Mouse (Mus musculus) midbrain, embryonic 13.5 days (tissue): ENCODE results near the gene Spats2. TPM values are rescaled to one million over a fixed set of nuclear protein-coding genes. Genes with fewer than 3 reads are reported as not detected.
A peak's percentile ranks its signal among the peaks of the same experiment; 100 is the strongest.

ENCODE experiments used
- ATAC-seq: fragments of 200-750 bp; cut with Nextera tagmentation; 2 replicates; pipeline ENCODE4 v1.8.0; 2017; ENCODE audit warnings: mild to moderate bottlenecking, moderate TSS enrichment, moderate library complexity
- H3K27ac ChIP-seq: fragments of 300-500 bp; sonication (generic); 2 replicates; pipeline ENCODE4 v1.5.1; 2015; ENCODE audit warnings: inconsistent platforms, mild to moderate bottlenecking, moderate library complexity
- H3K27me3 ChIP-seq: fragments of 300-500 bp; sonication (generic); 2 replicates; pipeline ENCODE4 v1.6.1; 2015; ENCODE audit warnings: mild to moderate bottlenecking, inconsistent platforms
- H3K36me3 ChIP-seq: fragments of 300-500 bp; sonication (generic); 2 replicates; pipeline ENCODE4 v1.6.1; 2015; ENCODE audit warnings: mild to moderate bottlenecking, inconsistent platforms
- H3K4me1 ChIP-seq: fragments of 300-500 bp; sonication (generic); replicated peaks from 2 replicates; pipeline ENCODE4 v1.6.1; 2015; ENCODE audit warnings: inconsistent platforms
- H3K4me2 ChIP-seq: fragments of 300-500 bp; sonication (generic); replicated peaks from 2 replicates; pipeline ENCODE4 v1.6.1; 2015; ENCODE audit warnings: moderate library complexity, mild to moderate bottlenecking, inconsistent platforms
- H3K4me3 ChIP-seq: fragments of 300-500 bp; sonication (generic); replicated peaks from 2 replicates; pipeline ENCODE4 v1.5.1; 2015; ENCODE audit warnings: mild to moderate bottlenecking, inconsistent platforms
- H3K9ac ChIP-seq: fragments of 300-500 bp; sonication (generic); replicated peaks from 2 replicates; pipeline ENCODE4 v1.6.1; 2015; ENCODE audit warnings: mild to moderate bottlenecking, inconsistent platforms
- H3K9me3 ChIP-seq: fragments of 300-500 bp; sonication (generic); 2 replicates; pipeline ENCODE4 v1.6.1; 2016; ENCODE audit warnings: mild to moderate bottlenecking, inconsistent platforms
- WGBS: fragments of 180-500 bp; shearing (Covaris S2); methylation state at CpG from one replicate; pipeline ENCODE4 v1.1.7; 2015; 5-methylcytosine and 5-hydroxymethylcytosine counted together
- polyA plus RNA-seq: library from polyadenylated mRNA; unstranded; fragments of >200 nt; fragmentation: Nextera tagmentation; extraction: Ambion mirVana; gene quantifications from 2 replicates; pipeline ENCODE4 v1.2.1, GENCODE M21; 2015

Gene Spats2
- polyA plus RNA-seq, 1 experiment from 2014 or later, result 45.7 TPM

DNA sequence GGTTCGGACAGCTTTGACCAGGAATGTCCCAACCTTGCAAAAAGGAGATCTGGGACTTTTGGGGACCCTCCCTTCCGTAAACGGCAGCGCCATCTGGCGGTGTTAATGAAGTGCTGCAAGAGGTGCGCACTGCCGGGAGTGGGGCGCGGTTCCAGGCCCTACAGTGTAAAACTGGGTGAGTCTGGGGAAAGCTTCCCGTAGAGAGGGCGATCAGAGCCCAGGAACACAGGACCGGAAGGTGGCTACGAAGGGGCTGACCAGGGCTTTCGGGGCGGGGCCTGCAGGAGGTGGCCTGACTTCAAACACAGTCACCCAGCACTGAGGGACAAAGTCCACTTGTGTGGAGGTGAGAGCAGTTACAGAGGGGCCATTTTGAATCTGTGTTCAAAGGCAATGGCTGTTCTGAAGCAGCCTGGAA lies 26.6 kb upstream of the Spats2 start:
- WGBS, result under 1% methylated on average over 15 of the region's 15 CpGs
- Histone ChIP-seq H3K4me1 (peaks cover 45% of the 10 kb centered on the region), H3K4me3 (no peak overlapping the region), H3K36me3 (no peaks in the 10 kb centered on the region), H3K9me3 (no peaks in the 10 kb centered on the region), H3K4me2 (peak overlapping the region; percentile 70), H3K27me3 (peaks cover 64% of the 10 kb centered on the region), H3K9ac (no peak overlapping the region; the same call in 1 of the 2 replicates), H3K27ac (no peak overlapping the region)
- ATAC-seq, result peak; percentile 19; the same call in 1 of the 2 replicates

DNA sequence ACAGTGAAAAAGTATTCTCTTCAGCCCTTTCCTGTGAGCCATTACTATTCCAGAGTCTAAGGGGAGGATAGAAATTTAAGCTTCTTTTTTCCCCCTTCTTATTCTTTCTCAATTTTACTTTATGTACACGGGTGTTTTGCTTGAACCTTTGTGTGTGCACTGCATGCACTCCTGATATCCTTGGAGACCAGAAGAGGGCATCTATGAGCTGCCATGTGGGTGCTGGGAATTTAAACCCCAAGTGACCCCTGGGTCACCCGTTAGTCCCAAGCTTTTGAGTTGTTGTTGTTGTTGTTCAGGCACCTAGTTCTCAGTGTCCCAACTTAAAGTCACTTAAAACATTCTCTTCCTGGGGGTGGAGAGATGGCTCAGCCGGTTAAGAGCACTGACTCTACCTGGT lies 25.7 kb upstream of the Spats2 start:
- Histone ChIP-seq H3K27me3 (peaks cover 58% of the 10 kb centered on the region), H3K4me3 (no peak overlapping the region), H3K4me2 (no peak overlapping the region), H3K27ac (no peak overlapping the region), H3K36me3 (no peaks in the 10 kb centered on the region), H3K9me3 (no peaks in the 10 kb centered on the region), H3K9ac (no peak overlapping the region), H3K4me1 (peaks cover 39% of the 10 kb centered on the region)
- ATAC-seq, result no peak
- WGBS, result 50% methylated on average over 3 of the region's 3 CpGs

DNA sequence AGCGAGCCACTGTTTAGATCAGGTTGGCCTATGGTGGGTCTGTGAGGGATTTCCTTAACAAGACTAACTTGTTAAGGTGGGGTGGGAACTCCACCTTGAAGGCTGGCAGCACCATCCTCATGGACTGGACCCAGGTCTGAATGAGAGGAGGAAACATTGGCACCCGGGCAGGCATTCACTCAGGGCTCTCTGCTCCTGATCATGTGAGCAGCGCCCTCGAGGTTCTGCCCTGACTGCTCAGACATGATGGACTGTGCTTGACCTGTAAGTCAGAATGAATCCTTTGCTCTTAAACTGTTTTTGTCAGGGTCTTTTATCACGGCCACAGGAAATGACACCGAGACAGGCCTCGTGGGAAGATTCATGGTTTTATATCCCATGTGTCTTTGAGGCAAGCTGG lies 20.5 kb upstream of the Spats2 start:
- Histone ChIP-seq H3K36me3 (no peaks in the 10 kb centered on the region), H3K4me1 (no peaks in the 10 kb centered on the region), H3K4me3 (no peak overlapping the region), H3K9me3 (no peaks in the 10 kb centered on the region), H3K9ac (no peak overlapping the region), H3K27me3 (peaks cover 8% of the 10 kb centered on the region), H3K27ac (no peak overlapping the region), H3K4me2 (no peak overlapping the region)
- WGBS, result 86% methylated on average over 7 of the region's 7 CpGs
- no peak for ATAC-seq

DNA sequence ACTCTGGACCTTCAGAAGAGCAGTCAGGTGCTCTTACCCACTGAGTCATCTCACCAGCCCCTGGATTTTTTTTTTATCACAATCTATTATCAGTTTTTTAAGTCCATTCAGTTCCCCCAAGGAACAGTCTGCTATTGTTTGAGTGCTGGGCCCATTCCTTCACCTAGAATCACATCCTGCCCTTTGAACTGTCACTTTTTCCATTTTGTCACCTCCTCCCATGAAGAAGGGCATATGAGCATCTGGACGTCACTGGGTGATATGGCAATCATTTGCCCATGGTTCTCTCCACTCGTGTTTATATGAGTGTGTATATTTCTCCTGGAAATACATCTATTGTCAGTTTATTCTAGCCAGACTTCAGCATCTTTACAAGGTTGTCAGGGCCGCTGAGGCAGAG lies 17.9 kb upstream of the Spats2 start:
- Histone ChIP-seq H3K9me3 (no peaks in the 10 kb centered on the region), H3K36me3 (no peaks in the 10 kb centered on the region), H3K4me1 (no peaks in the 10 kb centered on the region), H3K4me2 (no peak overlapping the region), H3K9ac (no peak overlapping the region), H3K27me3 (no peaks in the 10 kb centered on the region), H3K27ac (no peak overlapping the region), H3K4me3 (no peak overlapping the region)
- 85% methylated on average over 3 of the region's 3 CpGs for WGBS
- no peak for ATAC-seq

DNA sequence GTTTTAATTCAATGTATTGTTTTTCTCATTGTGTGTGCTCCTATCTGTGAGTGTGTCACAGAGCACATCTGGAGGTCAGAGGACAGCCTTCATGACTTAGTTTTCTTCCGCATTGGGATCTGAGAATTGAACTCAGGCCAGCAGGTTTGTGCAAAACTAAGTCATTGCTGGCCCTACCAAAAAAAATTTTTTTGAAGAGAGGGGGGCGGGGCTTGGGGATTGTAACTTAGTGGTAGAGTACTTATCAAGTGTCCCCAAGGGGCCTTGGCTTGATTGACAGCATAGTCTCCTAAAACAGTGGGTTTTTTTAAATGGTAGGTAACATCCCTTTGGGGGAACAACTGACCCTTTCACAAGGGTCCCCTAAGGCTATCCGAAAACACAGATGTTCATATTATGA lies 14.6 kb upstream of the Spats2 start:
- no peaks in the 10 kb centered on the region for H3K27me3 ChIP-seq
- no peak for ATAC-seq
- H3K9me3 ChIP-seq, result no peaks in the 10 kb centered on the region
- no peaks in the 10 kb centered on the region for H3K4me1 ChIP-seq
- H3K4me2 ChIP-seq, result no peak overlapping the region
- no peaks in the 10 kb centered on the region for H3K36me3 ChIP-seq
- H3K9ac ChIP-seq, result no peak overlapping the region
- WGBS, result 91% methylated on average over 3 of the region's 3 CpGs
- H3K4me3 ChIP-seq, result no peak overlapping the region
- no peak overlapping the region for H3K27ac ChIP-seq

DNA sequence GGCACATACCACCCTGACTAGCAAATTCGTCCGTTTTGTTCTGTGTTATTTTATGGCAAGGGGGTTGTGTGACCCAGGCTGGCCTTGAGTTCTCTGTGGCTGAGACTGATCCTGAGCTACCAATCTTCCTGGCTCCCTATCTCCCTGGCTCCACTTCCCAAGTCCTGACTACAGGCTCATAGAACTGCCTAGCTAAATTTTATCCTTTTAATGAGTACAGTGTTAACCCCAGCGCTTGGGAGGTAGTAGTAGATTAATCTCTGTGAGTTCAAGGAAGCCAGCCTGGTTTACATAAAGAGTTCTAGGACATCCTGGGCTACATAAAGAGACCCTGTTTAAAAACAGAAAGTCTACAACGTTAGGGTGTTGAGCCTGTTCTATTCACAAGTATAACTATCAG lies 13.9 kb upstream of the Spats2 start:
- H3K4me1 ChIP-seq, result no peaks in the 10 kb centered on the region
- H3K27ac ChIP-seq, result no peak overlapping the region
- no peaks in the 10 kb centered on the region for H3K9me3 ChIP-seq
- no peaks in the 10 kb centered on the region for H3K27me3 ChIP-seq
- H3K36me3 ChIP-seq, result no peaks in the 10 kb centered on the region
- 71% methylated on average over 4 of the region's 4 CpGs for WGBS
- H3K4me3 ChIP-seq, result no peak overlapping the region
- no peak overlapping the region for H3K9ac ChIP-seq
- ATAC-seq, result no peak
- H3K4me2 ChIP-seq, result no peak overlapping the region

DNA sequence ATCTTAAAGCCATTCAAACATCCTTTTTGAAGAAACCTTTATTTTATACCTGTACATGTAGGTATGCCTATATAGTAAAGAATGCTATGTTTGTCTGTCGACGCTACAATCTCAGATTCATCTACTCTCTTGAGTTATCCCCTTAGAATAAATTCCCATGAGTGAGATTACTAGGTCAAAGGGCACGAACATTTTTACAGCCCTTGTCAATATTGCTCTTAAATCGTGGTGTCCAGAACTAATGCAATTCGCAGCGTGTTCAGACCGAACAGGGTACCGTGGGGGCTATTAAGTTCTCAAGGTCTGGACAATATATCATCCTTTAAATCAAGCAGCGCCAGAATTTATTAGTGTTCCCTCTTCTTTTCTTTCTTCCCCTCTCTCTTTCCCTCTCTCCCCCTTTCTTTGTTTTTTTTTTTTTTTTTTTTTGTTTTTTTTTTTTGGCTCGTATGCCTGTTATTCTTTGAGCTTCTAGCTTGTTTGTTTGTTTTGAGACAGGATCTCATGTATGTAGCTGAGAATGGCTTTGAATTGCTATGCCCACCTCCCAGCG lies 12.8 kb upstream of the Spats2 start:
- Histone ChIP-seq H3K27me3 (no peaks in the 10 kb centered on the region), H3K27ac (no peak overlapping the region), H3K4me1 (no peaks in the 10 kb centered on the region), H3K4me3 (no peak overlapping the region), H3K4me2 (no peak overlapping the region), H3K9ac (no peak overlapping the region), H3K36me3 (no peaks in the 10 kb centered on the region), H3K9me3 (no peaks in the 10 kb centered on the region)
- ATAC-seq, result no peak
- 63% methylated on average over 11 of the region's 11 CpGs for whole genome bisulfite sequencing

DNA sequence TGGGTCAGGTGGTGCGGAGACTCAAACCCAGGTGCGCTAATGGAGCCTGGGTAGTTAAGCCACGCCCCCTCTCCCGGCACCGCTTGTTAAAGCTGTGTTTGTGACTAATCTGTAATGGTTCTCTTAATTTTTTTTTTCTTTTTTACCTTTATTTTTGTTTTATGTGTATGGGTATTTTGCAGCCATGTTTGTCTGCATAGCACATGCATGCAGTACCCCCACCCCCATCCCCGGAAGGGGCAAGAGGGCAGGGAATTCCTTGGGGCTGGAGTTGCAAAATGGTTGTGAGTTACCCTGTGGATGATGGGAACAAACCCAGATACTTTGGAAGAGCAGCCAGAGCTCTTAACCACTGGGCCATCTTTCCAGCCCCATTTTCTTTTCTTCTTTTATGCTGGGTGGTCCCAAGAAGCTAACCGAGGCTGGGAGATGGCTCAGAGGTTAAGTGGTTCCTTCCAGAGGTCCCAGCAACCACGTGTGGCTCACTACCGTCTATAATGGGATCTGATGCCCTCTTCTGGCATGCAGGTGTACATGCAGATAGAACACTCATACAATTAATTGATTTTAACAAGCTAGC lies 12.2 kb upstream of the Spats2 start:
- Histone ChIP-seq H3K4me3 (no peak overlapping the region), H3K36me3 (no peaks in the 10 kb centered on the region), H3K27ac (no peak overlapping the region), H3K4me2 (no peak overlapping the region), H3K9me3 (no peaks in the 10 kb centered on the region), H3K27me3 (no peaks in the 10 kb centered on the region), H3K4me1 (no peaks in the 10 kb centered on the region), H3K9ac (no peak overlapping the region)
- ATAC-seq, result no peak
- WGBS, result 13% methylated on average over 9 of the region's 9 CpGs

DNA sequence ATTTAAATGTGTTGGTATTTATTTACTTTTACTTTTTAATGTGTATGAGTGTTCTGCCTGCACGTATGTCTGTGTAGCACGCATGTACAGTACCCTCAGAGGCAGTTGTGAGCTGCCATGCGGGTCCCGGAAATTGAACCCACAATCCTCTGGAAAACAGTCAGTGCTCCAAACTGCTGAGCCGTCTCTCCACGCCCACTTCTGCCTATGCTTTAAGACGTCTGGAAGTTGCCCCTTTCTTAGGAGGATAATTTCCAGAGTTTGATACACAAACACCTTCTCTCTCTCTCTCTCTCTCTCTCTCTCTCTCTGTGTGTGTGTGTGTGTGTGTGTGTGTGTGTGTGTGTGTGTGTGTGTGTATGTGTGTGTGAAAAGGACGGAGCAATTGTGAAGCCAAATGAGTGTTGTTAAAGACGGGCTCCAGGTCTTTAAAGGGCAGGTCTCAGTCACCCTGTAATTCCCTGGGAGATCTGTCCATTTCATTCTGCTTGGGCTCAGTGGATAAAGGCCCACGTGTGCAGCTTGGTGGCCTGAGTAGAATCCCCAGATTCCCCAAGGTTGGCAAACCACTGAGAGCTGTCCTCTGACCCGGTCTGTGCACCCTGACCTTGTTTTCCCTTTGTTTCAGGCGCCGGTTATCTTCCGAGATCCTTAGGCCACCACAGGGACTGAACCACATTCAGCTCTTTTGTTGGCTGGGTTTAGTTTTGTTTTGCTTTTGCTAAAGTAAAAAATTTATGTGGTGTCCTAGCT lies 11.2 kb upstream of the Spats2 start:
- Histone ChIP-seq H3K4me3 (no peak overlapping the region), H3K9ac (no peak overlapping the region), H3K4me1 (no peaks in the 10 kb centered on the region), H3K9me3 (no peaks in the 10 kb centered on the region), H3K27me3 (no peaks in the 10 kb centered on the region), H3K36me3 (no peaks in the 10 kb centered on the region), H3K27ac (no peak overlapping the region), H3K4me2 (no peak overlapping the region)
- ATAC-seq, result no peak
- 50% methylated on average over 14 of the region's 14 CpGs for WGBS

DNA sequence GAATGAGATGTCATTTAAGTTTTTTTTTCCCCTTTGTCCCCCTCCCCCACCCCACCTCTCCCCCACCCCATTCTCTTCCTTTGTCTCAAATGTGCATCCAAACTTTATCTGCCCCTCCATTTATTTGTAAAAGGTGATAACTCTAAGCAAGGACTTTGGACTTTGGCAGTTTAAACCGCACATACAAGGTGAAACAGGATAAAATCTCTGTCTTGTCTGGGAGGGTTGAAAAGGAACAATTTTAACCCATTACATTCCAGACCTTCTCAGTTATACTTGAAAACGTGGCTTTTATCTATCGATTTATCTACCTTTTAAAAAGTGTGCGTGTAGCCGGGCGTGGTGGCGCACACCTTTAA lies 10.7 kb upstream of the Spats2 start:
- H3K4me2 ChIP-seq, result no peak overlapping the region
- no peak for ATAC-seq
- no peak overlapping the region for H3K9ac ChIP-seq
- H3K36me3 ChIP-seq, result no peaks in the 10 kb centered on the region
- 87% methylated on average over 7 of the region's 7 CpGs for WGBS
- H3K4me1 ChIP-seq, result no peaks in the 10 kb centered on the region
- H3K27me3 ChIP-seq, result no peaks in the 10 kb centered on the region
- no peaks in the 10 kb centered on the region for H3K9me3 ChIP-seq
- H3K4me3 ChIP-seq, result no peak overlapping the region
- no peak overlapping the region for H3K27ac ChIP-seq

DNA sequence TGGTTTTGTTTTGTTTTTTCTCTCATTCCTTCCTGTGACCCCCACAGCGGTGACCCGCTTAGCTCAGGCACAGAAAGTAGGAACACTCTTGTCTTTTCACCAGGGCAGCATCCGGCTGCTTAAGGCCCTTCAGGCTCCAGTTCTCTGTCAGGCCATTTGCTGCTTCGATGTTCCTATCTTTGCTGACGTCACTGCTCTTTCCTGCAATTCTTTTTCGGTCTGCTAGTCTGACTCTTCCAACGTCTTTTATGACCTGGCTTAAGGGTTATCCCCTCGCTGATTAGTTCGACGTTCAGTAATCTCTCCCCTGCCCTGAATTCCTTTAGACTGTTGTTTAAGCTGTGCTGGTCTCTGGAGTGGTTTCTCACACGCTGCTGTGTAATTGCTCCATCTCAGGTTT lies 9.2 kb upstream of the Spats2 start:
- Histone ChIP-seq H3K27ac (no peak overlapping the region), H3K4me3 (no peak overlapping the region), H3K27me3 (no peaks in the 10 kb centered on the region), H3K36me3 (no peaks in the 10 kb centered on the region), H3K4me2 (no peak overlapping the region), H3K9me3 (no peaks in the 10 kb centered on the region), H3K4me1 (0 out of 2 replicates have a peak, but pooled peaks cover 2% of the 10 kb centered on the region), H3K9ac (no peak overlapping the region)
- 49% methylated on average over 11 of the region's 11 CpGs for WGBS
- no peak for ATAC-seq

DNA sequence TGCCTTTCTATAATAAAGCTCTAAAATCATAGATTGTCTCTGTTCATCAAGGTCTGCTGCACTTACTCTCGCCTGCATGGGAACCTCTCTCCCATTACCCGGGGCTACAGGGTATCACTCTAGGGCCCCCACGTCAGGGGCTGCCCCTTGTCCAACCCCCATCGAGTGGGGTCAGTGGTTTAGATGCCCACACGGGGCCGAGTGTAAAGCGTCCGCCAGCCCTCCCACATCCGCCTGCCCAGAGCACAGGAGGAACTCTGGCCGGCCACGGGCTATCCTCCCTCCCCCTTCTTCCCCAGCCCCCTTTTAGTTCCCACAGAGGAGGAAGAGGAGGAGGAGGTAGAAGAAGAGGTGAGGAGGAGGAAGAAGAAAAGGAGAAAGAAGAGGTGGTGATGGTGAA lies 4.9 kb upstream of the Spats2 start:
- Histone ChIP-seq H3K4me3 (no peak overlapping the region), H3K4me1 (peaks cover 5% of the 10 kb centered on the region), H3K9ac (no peak overlapping the region), H3K4me2 (no peak overlapping the region), H3K36me3 (no peaks in the 10 kb centered on the region), H3K9me3 (no peaks in the 10 kb centered on the region), H3K27ac (no peak overlapping the region), H3K27me3 (no peaks in the 10 kb centered on the region)
- WGBS, result 13% methylated on average over 11 of the region's 11 CpGs
- ATAC-seq, result no peak
